Mouse (Mus musculus) hematopoietic multipotent progenitor cell, adult 10-12 weeks (in vitro differentiated cells): Measurements from ENCODE around the gene Kprp. TPM values are rescaled to one million over a fixed set of nuclear protein-coding genes. Genes with fewer than 3 reads are reported as not detected.

ENCODE experiments used
- polyA plus RNA-seq: library from polyadenylated mRNA; stranded (reverse); fragments of >175 nt; gene quantifications from 2 replicates; pipeline ENCODE4 v1.2.3, GENCODE M21; 2012; ENCODE audit warnings: low replicate concordance

Gene Kprp
- not detected in 2 replicates for polyA plus RNA-seq

GRCm38 (mm10) chr3:92827108-92827507 lies at the start of gene Kprp:
Kprp (minus strand) TSS chr3:92827247.

DNA sequence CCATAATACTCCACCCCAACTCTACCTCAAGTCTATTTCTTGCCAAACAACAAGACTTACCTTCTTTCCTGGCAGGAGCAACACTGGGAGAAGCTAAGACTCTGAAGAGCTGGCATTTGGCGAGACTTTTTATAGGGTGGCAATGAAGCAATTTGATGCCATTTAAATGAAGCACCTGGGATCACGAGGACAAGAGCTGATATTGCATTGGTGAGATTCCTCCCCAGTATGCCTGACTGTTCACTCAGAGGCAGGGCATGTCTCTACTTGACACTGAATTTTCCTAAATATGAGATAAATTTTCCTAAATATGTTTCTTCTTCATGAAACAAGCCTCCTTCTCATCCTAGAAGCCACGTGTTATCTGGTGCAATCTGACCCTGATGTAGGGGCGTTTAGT lies 43.1 kb upstream of the Kprp start, which contains the start of gene 2310050C09Rik:
2310050C09Rik (minus strand) TSS at position 101 of the 400 bp plus-strand sequence.

GRCm38 (mm10) chr3:92851186-92851585 lies 24.1 kb upstream of the Kprp start, which contains the start of gene Lce1l:
Lce1l (minus strand) TSS chr3:92851286.

GRCm38 (mm10) chr3:92807791-92808190 lies 19.3 kb downstream of the Kprp start, which contains the start of gene Lce1k:
Lce1k (minus strand) TSS chr3:92807891.

GRCm38 (mm10) chr3:92790414-92790813 lies 36.6 kb downstream of the Kprp start, which contains the start of gene Lce1j:
Lce1j (minus strand) TSS chr3:92790514.

DNA sequence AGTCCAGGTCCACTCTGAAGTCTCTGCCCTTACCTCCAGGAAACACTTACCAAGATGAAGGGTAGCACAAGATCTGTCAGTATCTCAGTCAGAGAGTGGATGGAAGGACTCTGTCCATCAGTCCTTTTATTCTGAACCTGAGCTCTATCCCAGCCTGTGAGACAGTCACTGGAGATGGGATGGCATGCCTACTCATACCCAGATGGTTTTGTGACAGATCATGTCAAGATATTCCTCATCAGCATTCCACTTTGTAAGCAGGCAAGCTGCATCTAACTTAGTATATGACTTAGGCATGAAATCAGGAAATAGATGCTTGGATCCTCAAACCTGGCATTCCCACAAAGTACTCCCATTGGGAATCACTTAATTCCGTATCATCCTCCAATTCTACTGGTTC lies 48.2 kb downstream of the Kprp start, which contains the start of gene Lce1i:
Lce1i (minus strand) TSS at position 101 of the 400 bp plus-strand sequence.

Other genes with a start within 250 kb of the Kprp start
- gene Smcp, start 238.2 kb downstream of the Kprp start, polyA plus RNA-seq = not detected in 2 replicates
- gene 2210017I01Rik, start 219.8 kb downstream of the Kprp start, polyA plus RNA-seq = not detected in 2 replicates
- gene Lce6a, start 205.6 kb downstream of the Kprp start, polyA plus RNA-seq = not detected in 2 replicates
- gene Lce1a1, start 178.9 kb downstream of the Kprp start, polyA plus RNA-seq = not detected in 2 replicates
- gene Lce1b, start 170.3 kb downstream of the Kprp start, polyA plus RNA-seq = not detected in 2 replicates
- gene Lce1a2, start 156.9 kb downstream of the Kprp start, polyA plus RNA-seq = not detected in 2 replicates
- gene Lce1c, start 148.0 kb downstream of the Kprp start, polyA plus RNA-seq = not detected in 2 replicates
- not detected in 2 replicates for gene Lce1d, start 140.0 kb downstream of the Kprp start, polyA plus RNA-seq
- not detected in 2 replicates for gene Lce1e, start 118.2 kb downstream of the Kprp start, polyA plus RNA-seq
- gene Lce1f, start 106.9 kb downstream of the Kprp start, polyA plus RNA-seq = not detected in 2 replicates
- not detected in 2 replicates for gene Gm38119, start 88.2 kb downstream of the Kprp start, polyA plus RNA-seq
- not detected in 2 replicates for gene Lce1g, start 74.9 kb downstream of the Kprp start, polyA plus RNA-seq
- not detected in 2 replicates for gene Lce1h, start 62.2 kb downstream of the Kprp start, polyA plus RNA-seq
- not detected in 2 replicates for gene Lce1i, start 48.3 kb downstream of the Kprp start, polyA plus RNA-seq
- gene Lce1j, start 36.7 kb downstream of the Kprp start, polyA plus RNA-seq = not detected in 2 replicates
- gene Lce1k, start 19.4 kb downstream of the Kprp start, polyA plus RNA-seq = not detected in 2 replicates
- gene Lce1l, start 24.0 kb upstream of the Kprp start, polyA plus RNA-seq = not detected in 2 replicates
- not detected in 2 replicates for gene 2310050C09Rik, start 43.0 kb upstream of the Kprp start, polyA plus RNA-seq
- gene Lce3a, start 99.0 kb upstream of the Kprp start, polyA plus RNA-seq = not detected in 2 replicates
- gene Lce3b, start 105.7 kb upstream of the Kprp start, polyA plus RNA-seq = not detected in 2 replicates
- not detected in 2 replicates for gene Lce3c, start 117.2 kb upstream of the Kprp start, polyA plus RNA-seq
- not detected in 2 replicates for gene Lce3d, start 130.1 kb upstream of the Kprp start, polyA plus RNA-seq
- gene Lce3e, start 139.8 kb upstream of the Kprp start, polyA plus RNA-seq = not detected in 2 replicates
- not detected in 2 replicates for gene Lce3f, start 165.0 kb upstream of the Kprp start, polyA plus RNA-seq
- gene Crct1, start 188.4 kb upstream of the Kprp start, polyA plus RNA-seq = not detected in 2 replicates
- not detected in 2 replicates for gene Lce1m, start 191.8 kb upstream of the Kprp start, polyA plus RNA-seq
- not detected in 2 replicates for gene Gm4858, start 241.6 kb upstream of the Kprp start, polyA plus RNA-seq